Mouse (Mus musculus): ENCODE data around the gene 4930550C14Rik. TPM values are rescaled to one million over a fixed set of nuclear protein-coding genes. Genes with fewer than 3 reads are reported as not detected.

4930550C14Rik gene
- polyA plus RNA-seq, 1 experiment from 2014 or later, result 0.44 TPM

GRCm38 (mm10) chr9:53422133-53422896 is 20.2 kb downstream of the 4930550C14Rik start:
- Histone ChIP-seq H3K9me3 (ENCODE audit: control insufficient read depth, low read length) (no peaks in the 10 kb centered on the region), H3K27ac (ENCODE audit: low read length) (no peak overlapping the region), H3K4me2 (ENCODE audit: low read depth, low read length) (no peak overlapping the region), H3K27me3 (replicated peaks; ENCODE audit: control insufficient read depth, insufficient read depth, low read length) (no peaks in the 10 kb centered on the region), H3K4me3 (ENCODE audit: low read length) (no peak overlapping the region), H3K9ac (ENCODE audit: low read depth, low read length) (no peak overlapping the region), H3K4me1 (ENCODE audit: control insufficient read depth, insufficient read depth, low read length) (no peaks in the 10 kb centered on the region), H3K36me3 (ENCODE audit: control insufficient read depth, insufficient read depth, low read length) (no peaks in the 10 kb centered on the region)
- 56% methylated on average over 9 of the region's 9 CpGs for WGBS
- ATAC-seq, result no peak

GRCm38 (mm10) chr9:53426726-53427125 is 24.6 kb downstream of the 4930550C14Rik start:
- H3K36me3 ChIP-seq (ENCODE audit: control insufficient read depth, insufficient read depth, low read length), result no peaks in the 10 kb centered on the region
- no peaks in the 10 kb centered on the region for H3K27me3 ChIP-seq (replicated peaks; ENCODE audit: control insufficient read depth, insufficient read depth, low read length)
- H3K4me3 ChIP-seq (ENCODE audit: low read length), result no peak overlapping the region
- no peak overlapping the region for H3K27ac ChIP-seq (ENCODE audit: low read length)
- H3K4me2 ChIP-seq (ENCODE audit: low read depth, low read length), result no peak overlapping the region
- H3K9ac ChIP-seq (ENCODE audit: low read depth, low read length), result no peak overlapping the region
- 89% methylated on average over 3 of the region's 3 CpGs for WGBS
- ATAC-seq, result no peak
- no peaks in the 10 kb centered on the region for H3K4me1 ChIP-seq (ENCODE audit: control insufficient read depth, insufficient read depth, low read length)
- H3K9me3 ChIP-seq (ENCODE audit: control insufficient read depth, low read length), result no peaks in the 10 kb centered on the region

GRCm38 (mm10) chr9:53427638-53428037 is 25.5 kb downstream of the 4930550C14Rik start:
- H3K4me1 ChIP-seq (ENCODE audit: control insufficient read depth, insufficient read depth, low read length), result no peaks in the 10 kb centered on the region
- no peak overlapping the region for H3K9ac ChIP-seq (ENCODE audit: low read depth, low read length)
- WGBS, result 52% methylated on average over 3 of the region's 3 CpGs
- H3K27me3 ChIP-seq (replicated peaks; ENCODE audit: control insufficient read depth, insufficient read depth, low read length), result no peaks in the 10 kb centered on the region
- no peaks in the 10 kb centered on the region for H3K9me3 ChIP-seq (ENCODE audit: control insufficient read depth, low read length)
- H3K27ac ChIP-seq (ENCODE audit: low read length), result no peak overlapping the region
- ATAC-seq, result no peak
- no peak overlapping the region for H3K4me2 ChIP-seq (ENCODE audit: low read depth, low read length)
- H3K36me3 ChIP-seq (ENCODE audit: control insufficient read depth, insufficient read depth, low read length), result no peaks in the 10 kb centered on the region
- no peak overlapping the region for H3K4me3 ChIP-seq (ENCODE audit: low read length)

DNA sequence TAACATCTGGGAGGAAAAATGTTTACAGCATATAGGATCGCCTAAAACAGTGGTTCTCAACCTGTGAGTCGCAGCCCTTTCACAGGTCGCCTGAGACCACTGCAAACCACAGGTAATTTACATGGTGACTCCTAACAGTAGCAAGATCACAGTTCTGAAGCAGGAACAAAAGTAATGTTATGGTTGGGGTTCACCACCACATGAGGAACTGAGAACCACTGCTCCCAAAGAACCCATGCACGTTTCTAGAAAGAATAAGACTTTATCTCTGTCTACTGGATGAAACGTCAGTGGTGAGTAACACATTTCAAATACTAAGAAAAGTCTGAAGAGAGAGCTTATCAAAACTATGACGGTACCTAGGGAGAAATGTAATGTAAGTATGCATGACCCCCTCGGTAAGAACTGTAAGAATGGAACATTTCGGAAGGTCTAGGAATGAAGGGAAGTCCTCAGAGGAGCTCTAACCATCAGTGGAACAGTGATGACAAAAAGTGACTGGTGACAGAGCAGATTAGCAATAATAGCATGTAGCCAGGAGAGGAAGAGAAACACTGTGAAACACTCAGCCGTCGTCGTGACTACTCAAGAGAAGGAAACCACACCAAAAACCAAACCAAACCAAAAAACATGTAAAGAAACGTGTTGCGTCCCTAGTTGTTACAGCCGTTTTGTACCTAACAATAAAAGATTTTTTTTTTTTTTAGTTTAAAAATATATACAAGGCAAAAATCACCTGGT is 33.9 kb downstream of the 4930550C14Rik start:
- Histone ChIP-seq H3K27me3 (replicated peaks; ENCODE audit: control insufficient read depth, insufficient read depth, low read length) (no peaks in the 10 kb centered on the region), H3K9me3 (ENCODE audit: control insufficient read depth, low read length) (no peaks in the 10 kb centered on the region), H3K27ac (ENCODE audit: low read length) (no peak overlapping the region), H3K4me1 (ENCODE audit: control insufficient read depth, insufficient read depth, low read length) (no peaks in the 10 kb centered on the region), H3K36me3 (ENCODE audit: control insufficient read depth, insufficient read depth, low read length) (no peaks in the 10 kb centered on the region), H3K4me3 (ENCODE audit: low read length) (no peak overlapping the region), H3K4me2 (ENCODE audit: low read depth, low read length) (no peak overlapping the region), H3K9ac (ENCODE audit: low read depth, low read length) (no peak overlapping the region)
- 86% methylated on average over 14 of the region's 14 CpGs for WGBS
- no peak for ATAC-seq

- no peak overlapping the region for H3K9ac ChIP-seq (ENCODE audit: low read depth, low read length)
- no peak overlapping the region for H3K4me2 ChIP-seq (ENCODE audit: low read depth, low read length)
- H3K27me3 ChIP-seq (replicated peaks; ENCODE audit: control insufficient read depth, insufficient read depth, low read length), result no peaks in the 10 kb centered on the region
- no peak for ATAC-seq
- no peak overlapping the region for H3K27ac ChIP-seq (ENCODE audit: low read length)
- 95% methylated on average over 1 of the region's 1 CpGs for WGBS
- H3K36me3 ChIP-seq (ENCODE audit: control insufficient read depth, insufficient read depth, low read length), result peaks cover 2% of the 10 kb centered on the region; the same call in 1 of the 2 replicates
- H3K4me1 ChIP-seq (ENCODE audit: control insufficient read depth, insufficient read depth, low read length), result no peaks in the 10 kb centered on the region
- H3K4me3 ChIP-seq (ENCODE audit: low read length), result no peak overlapping the region
- H3K9me3 ChIP-seq (ENCODE audit: control insufficient read depth, low read length), result no peaks in the 10 kb centered on the region
Observed at GRCm38 (mm10) chr9:53450609-53451008, 48.5 kb downstream of the 4930550C14Rik start.

- H3K9ac ChIP-seq (ENCODE audit: low read depth, low read length), result no peak overlapping the region
- H3K27ac ChIP-seq (ENCODE audit: low read length), result no peak overlapping the region
- no peaks in the 10 kb centered on the region for H3K27me3 ChIP-seq (replicated peaks; ENCODE audit: control insufficient read depth, insufficient read depth, low read length)
- H3K9me3 ChIP-seq (ENCODE audit: control insufficient read depth, low read length), result no peaks in the 10 kb centered on the region
- H3K36me3 ChIP-seq (ENCODE audit: control insufficient read depth, insufficient read depth, low read length), result peaks cover 2% of the 10 kb centered on the region; the same call in 1 of the 2 replicates
- H3K4me1 ChIP-seq (ENCODE audit: control insufficient read depth, insufficient read depth, low read length), result no peaks in the 10 kb centered on the region
- no peak for ATAC-seq
- H3K4me2 ChIP-seq (ENCODE audit: low read depth, low read length), result no peak overlapping the region
- WGBS, result 84% methylated on average over 2 of the region's 2 CpGs
- no peak overlapping the region for H3K4me3 ChIP-seq (ENCODE audit: low read length)
Observed at GRCm38 (mm10) chr9:53452038-53452437, 49.9 kb downstream of the 4930550C14Rik start.

DNA sequence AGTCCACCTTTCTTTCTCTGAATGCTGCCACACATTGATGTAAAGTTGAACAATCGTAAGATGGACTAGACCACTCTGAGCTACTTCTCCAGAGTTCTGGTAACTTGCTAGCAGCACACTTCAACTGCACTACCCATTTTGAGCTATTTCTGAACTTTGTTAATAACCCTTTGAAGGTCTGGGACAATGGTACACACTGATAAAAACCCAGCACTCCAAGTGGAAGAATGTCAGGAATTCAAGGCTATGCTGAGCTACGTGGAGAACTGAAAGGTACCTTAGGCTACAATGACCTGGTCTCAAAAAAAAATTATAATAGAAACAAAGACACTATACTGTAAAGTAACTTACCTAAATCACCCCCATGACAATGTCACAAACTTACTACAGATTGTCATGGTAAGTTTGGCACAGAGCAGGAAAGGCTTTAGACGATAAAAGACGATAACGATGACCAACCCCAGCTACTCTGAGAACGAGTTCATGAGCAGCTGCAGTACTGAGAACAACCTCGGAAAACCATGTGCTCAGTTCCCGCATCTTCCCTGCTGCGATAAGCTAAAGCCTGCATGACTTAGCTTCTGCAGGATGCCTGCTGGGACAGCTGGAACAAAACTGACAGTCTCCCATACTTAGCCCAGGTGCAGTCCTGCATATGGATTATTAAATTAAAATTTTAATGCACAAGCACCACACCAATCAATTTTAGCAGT is 70.8 kb downstream of the 4930550C14Rik start:
- no peaks in the 10 kb centered on the region for H3K9me3 ChIP-seq (ENCODE audit: control insufficient read depth, low read length)
- H3K4me1 ChIP-seq (ENCODE audit: control insufficient read depth, insufficient read depth, low read length), result no peaks in the 10 kb centered on the region
- ATAC-seq, result no peak
- H3K27me3 ChIP-seq (replicated peaks; ENCODE audit: control insufficient read depth, insufficient read depth, low read length), result no peaks in the 10 kb centered on the region
- H3K27ac ChIP-seq (ENCODE audit: low read length), result no peak overlapping the region
- 81% methylated on average over 9 of the region's 9 CpGs for whole genome bisulfite sequencing
- H3K4me2 ChIP-seq (ENCODE audit: low read depth, low read length), result no peak overlapping the region
- no peaks in the 10 kb centered on the region; the same call in 1 of the 2 replicates for H3K36me3 ChIP-seq (ENCODE audit: control insufficient read depth, insufficient read depth, low read length)
- H3K9ac ChIP-seq (ENCODE audit: low read depth, low read length), result no peak overlapping the region
- no peak overlapping the region for H3K4me3 ChIP-seq (ENCODE audit: low read length)
